Mouse (Mus musculus) ES-E14 (cell line): Measurements from ENCODE around the gene Lonp2.

ENCODE experiments used
- CHD2 ChIP-seq: IDR thresholded peaks from 2 replicates; pipeline ENCODE4 v1.6.1; 2014; ENCODE audit warnings: mild to moderate bottlenecking, low read depth, low read length, inconsistent platforms
- HCFC1 ChIP-seq: IDR thresholded peaks from 2 replicates; pipeline ENCODE4 v1.6.1; 2012; ENCODE audit warnings: low read length, inconsistent platforms, borderline replicate concordance; ENCODE audit not compliant: insufficient read depth
- ZC3H11A ChIP-seq: IDR thresholded peaks from 2 replicates; pipeline ENCODE4 v1.6.1; 2012; ENCODE audit warnings: low read depth, mild to moderate bottlenecking, inconsistent platforms, low read length, borderline replicate concordance

- TF ChIP-seq HCFC1 (no peak), CHD2 (no peak), ZC3H11A (no peak)
Observed at GRCm38 (mm10) chr8:86726959-86727358, 103.1 kb downstream of the Lonp2 start.
